Mouse (Mus musculus) WW6 (cell line): ENCODE data around the gene Supt6.

Source experiments
- DNase-seq: peaks from one replicate; pipeline ENCODE4 v3.0.0-alpha.2; 2013; ENCODE audit warnings: low read depth, low spot score

The Supt6 gene

GRCm38 (mm10) chr11:78182961-78183844 is 62.6 kb downstream of the Supt6 start, which contains the start of gene Rpl23a:
Gene Rpl23a (minus strand): TSS chr11:78183584.
- no peak for DNase-seq

DNA sequence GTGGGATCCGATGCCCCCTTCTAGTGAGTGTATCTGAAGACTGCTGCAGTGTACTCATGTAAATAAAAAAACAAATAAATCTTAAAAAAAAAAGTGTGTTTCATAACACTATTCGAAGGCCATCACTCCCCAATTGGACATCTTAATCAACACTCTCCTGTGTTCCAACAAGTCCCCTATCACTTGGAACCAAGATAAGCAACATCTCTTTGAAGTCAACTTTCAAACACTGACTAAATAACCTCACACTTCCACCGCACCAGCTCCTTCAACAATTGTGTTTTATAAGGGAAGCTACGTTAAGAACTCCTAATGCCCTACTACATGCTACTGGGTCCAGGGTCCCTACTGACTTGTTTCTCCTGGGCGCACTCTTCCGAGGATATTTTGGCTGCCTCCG is 63.3 kb downstream of the Supt6 start:
- DNase-seq: no peak

DNA sequence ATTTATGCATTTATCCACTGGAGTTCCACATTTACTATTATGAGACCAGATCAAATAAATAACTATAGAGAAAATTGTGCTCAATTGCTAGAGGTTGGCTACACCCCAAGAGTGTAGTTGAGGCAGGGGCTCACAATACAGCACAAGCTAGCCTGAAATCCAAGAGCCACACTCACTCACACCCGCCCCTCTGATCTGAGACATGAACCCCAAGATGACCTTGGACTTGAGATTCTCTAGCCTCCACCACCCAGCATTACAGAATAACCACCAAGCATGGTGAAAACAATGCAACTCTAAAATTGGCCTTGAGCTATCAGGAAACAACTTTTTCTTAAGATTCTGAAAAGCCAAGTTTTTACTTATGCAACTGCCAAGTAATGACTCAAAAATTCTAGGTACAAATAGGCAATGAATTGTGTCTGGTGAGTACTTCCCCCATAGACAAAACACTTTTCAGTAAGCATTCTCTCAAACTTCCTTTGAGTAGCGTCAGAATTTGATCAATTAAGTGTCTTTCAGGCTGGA is 63.9 kb downstream of the Supt6 start:
- DNase-seq: no peak

GRCm38 (mm10) chr11:78180081-78180761 is 65.6 kb downstream of the Supt6 start:
- DNase-seq: no peak

DNA sequence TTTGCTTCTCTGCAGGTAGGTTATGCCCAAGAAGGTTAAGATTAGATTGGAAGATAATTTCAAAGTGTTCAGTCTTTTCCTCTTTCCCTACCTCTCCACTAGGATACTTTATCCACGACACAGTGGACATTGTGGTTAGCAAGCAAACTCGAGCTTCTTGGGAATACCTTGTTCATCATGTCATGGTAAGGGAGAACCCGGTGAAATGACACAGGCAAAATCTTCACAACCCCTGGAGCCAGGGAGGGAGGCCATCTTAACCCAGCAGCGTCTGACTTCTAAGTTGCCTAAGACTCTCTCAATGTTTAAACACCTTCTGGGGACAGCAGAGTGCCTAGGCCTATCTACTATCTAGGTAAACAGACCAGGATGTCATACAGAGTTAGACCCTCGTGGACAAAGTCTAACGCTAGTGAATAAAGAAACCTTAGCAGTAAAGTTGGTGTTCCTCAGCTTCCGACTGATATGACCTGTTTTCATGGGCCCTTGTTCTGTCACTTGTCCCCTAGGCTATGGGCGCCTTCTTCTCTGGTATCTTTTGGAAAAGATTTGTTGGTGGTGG is 66.3 kb downstream of the Supt6 start:
- DNase-seq: no peak

- DNase-seq: peak; percentile 87
Measured at GRCm38 (mm10) chr11:78178859-78179437, 66.8 kb downstream of the Supt6 start.

- DNase-seq: peak; percentile 96
Measured at GRCm38 (mm10) chr11:78177903-78178858, 67.6 kb downstream of the Supt6 start.

- DNase-seq: no peak
Measured at GRCm38 (mm10) chr11:78177437-78177836, 68.3 kb downstream of the Supt6 start.

- DNase-seq: no peak
Measured at GRCm38 (mm10) chr11:78176905-78177331, 68.9 kb downstream of the Supt6 start.

- DNase-seq: peak; percentile 90
Measured at GRCm38 (mm10) chr11:78176402-78176862, 69.4 kb downstream of the Supt6 start, which contains the start of the genes Nek8 and Tlcd1. Gene Nek8 (minus strand): TSS chr11:78176675. Gene Tlcd1 (plus strand): TSS chr11:78176711.

- DNase-seq: no peak
Measured at GRCm38 (mm10) chr11:78175771-78176401, 69.9 kb downstream of the Supt6 start.

- no peak for DNase-seq
Measured at GRCm38 (mm10) chr11:78174506-78174905, 71.3 kb downstream of the Supt6 start.

DNA sequence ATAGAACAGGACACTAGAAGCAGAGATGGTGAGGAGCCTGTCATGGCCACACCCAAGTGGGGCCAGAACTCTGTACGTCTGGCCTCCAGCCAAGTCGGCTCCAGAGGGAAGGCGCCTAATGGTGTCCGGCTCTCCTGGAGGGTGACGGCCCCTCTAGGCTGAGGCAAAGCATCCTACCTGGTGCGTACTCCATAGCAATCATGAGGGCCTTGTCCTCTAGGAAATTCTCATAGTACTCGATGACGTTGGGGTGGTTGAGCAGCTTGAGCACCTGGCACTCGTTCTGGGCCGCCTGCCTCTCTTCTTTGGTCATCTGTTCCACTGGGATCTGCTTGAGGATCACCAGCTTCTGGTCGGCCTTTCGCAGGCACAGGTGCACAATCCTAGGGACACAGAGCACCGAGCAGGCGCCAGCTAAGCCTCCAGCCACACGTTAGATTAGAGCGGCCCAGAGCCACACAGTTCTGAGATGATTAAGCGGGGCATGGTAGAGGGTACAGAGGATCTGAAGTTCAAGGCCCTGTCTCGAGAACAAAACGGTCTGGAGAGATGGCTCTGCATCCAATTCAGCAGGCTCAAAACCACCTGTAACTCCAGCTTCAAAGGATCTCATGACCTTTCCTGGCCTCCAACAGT is 72.9 kb downstream of the Supt6 start:
- no peak for DNase-seq

DNA sequence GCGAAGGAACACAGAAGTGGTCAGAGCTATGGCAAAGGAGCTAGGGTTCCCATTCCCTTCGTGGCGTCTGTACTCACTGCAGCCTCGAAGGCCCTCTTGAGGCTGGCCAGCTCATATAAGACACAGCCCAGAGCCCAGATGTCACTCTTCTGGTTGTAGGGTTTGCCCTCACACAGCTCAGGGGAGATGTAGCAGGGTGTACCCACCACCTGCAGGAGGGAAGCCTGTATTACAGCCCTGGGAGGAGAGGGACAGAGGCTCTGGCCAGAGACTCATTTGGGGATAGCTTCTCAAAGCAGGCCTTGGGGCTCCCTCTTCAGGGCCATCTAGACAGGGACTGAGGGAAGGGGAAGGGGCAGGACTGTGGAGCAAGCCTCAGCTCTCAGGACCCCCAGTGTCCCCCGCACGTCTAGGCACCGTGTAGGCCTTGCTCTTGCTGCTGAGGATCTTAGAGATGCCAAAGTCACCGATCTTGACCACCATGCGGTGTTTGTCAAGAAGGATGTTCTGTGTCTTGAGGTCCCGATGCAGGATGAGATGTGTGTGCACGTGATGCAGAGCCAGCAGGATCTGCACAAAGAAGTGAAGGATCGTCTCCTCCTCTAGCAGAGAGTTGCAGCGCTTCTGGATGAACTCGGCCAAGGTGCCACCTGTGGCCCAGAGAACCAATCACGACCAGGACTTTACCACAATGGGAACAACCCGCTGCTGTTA is 73.6 kb downstream of the Supt6 start:
- no peak for DNase-seq

DNA sequence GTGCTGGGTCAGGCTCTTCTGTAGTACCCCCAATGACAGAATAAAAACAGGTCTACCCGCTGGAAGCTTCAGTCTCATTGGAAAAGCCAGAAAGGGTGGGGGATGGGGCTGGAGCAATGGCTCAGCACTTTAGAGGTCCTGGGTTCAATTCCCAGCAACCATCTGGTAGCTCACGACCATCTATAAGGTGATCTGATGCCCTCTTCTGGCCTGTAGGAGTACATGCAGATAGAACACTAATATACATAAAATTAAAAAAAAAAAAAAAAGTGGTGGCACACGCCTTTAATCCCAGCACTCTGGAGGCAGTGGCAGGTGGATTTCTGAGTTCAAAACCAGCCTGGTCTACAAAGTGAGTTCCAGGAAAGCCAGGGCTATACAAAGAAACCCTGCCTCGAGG is 74.5 kb downstream of the Supt6 start:
- DNase-seq: no peak

DNA sequence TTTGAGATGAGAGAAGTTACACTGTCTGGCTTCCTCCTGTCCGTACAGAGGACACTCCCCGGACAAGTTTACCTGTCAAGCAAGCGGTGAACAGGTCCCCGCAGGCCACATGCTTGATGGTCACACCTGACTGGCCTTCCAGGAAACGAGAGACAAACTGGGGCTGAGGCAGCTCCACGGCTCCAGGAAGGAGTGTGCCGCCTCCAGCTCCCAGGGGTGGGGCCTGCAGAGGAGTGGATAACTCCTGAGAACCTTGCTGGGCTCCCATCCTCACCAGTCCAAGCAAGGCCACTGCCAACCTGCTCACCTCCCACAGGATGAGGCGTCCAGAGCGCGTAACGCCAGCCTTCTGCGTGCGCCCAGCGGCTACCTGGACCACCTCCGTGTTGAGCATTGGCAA is 75.5 kb downstream of the Supt6 start:
- no peak for DNase-seq

DNA sequence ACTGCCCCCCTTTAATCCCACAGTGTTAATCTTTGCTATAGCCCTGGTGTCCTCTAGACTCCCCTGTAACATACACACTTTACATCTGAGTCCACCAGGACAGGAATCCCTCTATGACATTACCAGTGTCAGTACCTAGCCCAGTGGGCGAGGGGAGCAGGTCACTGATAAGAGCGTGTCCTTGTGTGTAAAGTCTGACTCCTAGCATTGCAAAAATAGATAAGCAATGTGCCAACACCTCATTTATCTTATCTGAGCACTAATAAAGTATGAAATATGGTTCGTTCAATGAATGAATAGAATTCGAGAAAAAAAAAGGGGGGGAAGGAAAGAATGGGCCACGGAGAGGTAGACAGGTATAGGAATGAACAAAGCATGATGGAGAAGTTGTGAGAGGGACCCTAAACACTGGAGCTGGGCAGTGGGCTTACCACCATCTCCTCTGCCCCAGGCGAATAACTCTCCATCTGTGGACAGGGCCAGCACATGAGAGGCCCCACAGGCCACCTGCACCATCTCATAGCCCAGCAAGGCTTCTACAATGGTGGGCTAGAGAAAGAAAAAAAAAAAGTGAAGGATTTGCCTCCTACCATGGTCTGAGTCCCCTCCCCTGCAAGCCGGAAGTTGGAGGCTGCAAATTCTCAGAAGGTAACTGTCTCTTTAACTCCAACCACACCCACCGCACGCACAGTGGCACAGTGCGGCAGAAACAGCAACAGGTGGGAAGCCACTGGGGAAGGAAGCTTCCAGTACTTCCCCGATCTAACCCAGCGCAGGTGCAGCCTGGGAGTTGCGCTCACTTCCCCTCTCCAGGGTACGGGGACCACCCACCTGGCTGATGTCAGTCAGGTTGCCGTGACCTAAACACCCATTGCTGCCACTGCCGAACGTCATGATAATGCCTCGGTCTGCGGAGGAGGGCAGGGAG is 77.0 kb downstream of the Supt6 start:
- DNase-seq: no peak
